Mouse (Mus musculus) adrenal gland, postnatal 36 days (tissue): ENCODE measurements around the gene 2310022A10Rik. TPM values are rescaled to one million over a fixed set of nuclear protein-coding genes. Genes with fewer than 3 reads are reported as not detected.
"Not testable (repeated sequence)": the region's sequence is repeated elsewhere in the genome, so short reads cannot be mapped to it uniquely, and the experiment has no call there.

Source experiments
- DNase-seq, 2 experiments: peaks; one replicate each; pipeline ENCODE4 v3.0.0; 2021; ENCODE audit warnings: mixed read lengths in 1 of 2
- total RNA-seq, 2 experiments: library from RNA; stranded (reverse); gene quantifications; 2 replicates each; pipeline ENCODE4 v1.2.3; 2021

2310022A10Rik gene
- total RNA-seq, 2 experiments from 2014 or later, result 15.0 to 15.8 TPM

DNA sequence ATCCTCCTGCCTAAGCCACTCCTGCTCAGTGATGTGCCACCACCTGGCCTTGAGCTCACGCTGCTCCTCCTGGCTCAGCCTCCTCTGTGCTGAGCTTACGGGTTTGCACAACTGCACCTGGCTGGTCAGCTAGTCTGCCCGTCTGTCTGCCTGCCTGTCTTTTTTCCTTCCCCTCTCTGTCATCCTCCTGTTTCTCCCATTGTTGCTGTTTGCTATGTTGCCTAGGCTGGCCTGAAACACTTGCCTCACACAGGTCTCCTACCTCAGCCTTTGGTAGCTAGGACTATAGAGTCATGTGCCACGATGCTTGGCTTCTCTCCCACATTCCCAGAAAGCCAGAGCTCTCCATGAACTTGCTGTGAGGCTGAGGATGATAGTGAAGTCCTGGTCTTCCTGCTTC is 59.9 kb downstream of the 2310022A10Rik start:
- peak; percentile 40 to 55 for DNase-seq

DNA sequence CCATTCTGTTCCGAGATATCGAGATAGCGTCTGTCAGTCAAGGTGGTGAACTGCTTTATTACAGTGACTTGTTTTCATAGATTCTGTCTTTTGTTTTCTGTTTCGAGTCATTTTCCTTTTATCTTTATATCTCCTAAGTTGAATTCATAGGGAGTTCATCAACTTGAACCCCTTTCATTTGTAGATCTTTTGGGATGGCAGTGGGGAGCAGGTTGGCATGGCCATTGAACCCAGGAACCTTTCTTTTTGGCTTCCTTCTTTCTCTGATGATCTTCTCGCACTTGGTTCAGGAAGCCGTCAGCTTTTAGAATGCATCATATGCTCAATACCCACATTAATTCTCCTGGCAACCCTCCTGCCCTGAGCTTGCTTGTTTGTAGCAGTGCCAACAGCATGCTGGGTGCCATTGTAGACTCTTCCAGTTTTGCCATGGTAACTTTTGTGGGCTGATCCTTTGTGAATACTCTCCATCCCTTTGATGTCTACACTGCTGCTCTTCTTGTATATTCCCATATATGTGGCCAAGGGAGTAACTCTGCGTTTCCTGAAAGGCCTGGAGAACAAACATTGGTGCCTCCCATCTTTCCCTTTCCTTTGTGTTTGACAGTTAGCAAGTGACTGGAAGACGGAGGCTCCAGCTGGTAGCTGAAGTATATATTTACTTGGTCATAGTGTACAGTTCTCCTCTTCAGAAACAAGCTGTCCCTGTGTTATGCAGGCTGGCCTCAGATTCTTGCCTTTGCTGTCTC is 60.9 kb downstream of the 2310022A10Rik start:
- DNase-seq, result no peak

DNA sequence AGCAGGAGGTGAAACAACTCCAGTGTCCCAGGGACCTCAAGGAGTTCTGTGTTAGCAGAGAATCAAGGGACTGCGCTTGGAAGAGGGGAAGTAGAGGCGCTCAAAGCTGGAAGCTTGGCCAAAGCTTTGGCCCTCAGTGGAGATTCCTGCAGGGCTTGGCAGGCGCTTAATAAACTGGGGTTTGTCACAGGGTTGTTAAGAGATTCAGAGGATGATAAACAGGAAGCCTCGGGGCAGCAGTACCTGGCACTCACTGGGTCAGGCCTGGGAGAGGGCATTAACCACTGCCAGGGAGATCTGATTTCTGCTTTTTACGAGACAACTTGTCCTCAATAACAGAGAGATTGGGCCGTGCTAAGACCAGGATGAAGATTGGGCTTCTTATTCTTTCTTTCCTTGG is 68.0 kb downstream of the 2310022A10Rik start:
- no peak for DNase-seq

DNA sequence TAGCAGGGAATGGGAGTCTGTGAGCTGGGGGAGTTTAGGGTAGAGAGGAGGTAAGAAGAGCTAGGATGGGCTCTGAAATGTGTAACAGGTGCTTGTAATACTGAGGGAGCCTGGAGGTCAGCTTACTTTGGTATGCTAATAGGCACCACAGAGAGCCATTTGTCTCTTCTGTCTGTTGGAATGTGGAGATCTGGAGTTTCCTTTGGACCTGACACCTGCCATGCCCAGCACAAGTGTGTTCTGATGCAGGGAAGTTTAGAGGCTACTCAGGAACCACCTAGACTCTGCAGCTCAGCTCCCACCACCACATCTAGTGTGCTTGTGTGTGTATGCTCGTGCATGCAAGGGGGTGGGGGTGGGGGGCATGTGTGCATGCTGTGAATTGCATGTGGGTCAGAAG is 69.2 kb downstream of the 2310022A10Rik start:
- DNase-seq, result no peak

DNA sequence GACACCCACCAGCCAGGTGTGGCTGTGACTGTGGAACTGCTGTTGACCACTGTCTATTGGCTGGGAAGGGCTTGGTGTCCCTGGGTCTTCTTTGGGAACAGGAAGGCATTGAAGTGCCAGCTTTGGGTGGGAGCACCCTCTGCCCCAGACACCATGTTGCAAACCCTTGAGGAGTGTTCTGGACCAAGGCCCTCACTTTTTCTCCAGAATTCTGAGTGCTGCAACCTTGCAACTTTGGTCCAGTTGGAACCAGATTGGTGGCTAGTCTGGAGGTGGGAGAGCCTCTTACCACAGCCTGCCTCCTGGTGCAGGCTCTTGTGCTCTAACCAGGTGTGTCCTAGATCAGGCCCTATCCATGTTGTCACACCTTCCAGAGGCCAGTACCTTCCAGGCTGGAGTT is 71.9 kb downstream of the 2310022A10Rik start:
- DNase-seq, result no peak

DNA sequence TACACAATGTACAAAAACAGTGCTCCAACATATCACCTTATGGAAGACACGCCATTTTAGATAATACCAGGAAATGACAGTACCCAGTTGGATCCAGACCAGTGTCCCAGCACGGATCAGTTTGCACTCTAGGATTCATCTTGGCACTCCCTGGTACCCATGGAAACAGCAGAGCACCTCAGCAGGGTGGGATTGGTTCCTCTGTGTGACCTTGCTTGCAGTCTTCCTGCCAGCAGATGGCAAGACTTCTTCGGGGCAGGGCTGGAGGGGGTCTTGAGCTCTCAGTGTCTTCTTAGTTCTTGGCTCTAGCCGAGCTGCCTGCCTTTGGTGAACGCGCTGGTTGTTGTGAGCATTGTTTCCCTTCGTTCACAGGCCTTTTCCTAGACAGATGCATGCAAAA is 74.7 kb downstream of the 2310022A10Rik start:
- DNase-seq, result no peak

DNA sequence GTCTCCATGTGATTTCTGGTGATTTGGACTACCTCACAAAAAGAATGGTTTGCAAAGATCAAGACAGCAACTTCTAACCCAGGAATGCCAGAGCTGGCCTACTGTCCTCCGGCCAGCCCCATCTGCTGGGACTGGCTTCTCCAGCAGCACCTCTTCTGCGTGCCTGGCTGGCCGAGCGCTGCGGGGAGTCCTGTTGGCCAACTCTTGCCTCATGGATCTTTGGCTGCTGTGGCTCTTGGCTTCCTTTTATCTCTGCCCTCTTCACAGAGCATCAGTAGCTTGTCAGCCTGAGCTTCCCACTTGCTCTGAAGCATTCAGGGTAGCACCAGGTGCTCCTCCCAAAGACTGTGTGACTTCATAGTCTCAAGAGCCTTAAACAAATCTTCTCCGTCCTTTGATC is 75.2 kb downstream of the 2310022A10Rik start:
- no peak for DNase-seq

DNA sequence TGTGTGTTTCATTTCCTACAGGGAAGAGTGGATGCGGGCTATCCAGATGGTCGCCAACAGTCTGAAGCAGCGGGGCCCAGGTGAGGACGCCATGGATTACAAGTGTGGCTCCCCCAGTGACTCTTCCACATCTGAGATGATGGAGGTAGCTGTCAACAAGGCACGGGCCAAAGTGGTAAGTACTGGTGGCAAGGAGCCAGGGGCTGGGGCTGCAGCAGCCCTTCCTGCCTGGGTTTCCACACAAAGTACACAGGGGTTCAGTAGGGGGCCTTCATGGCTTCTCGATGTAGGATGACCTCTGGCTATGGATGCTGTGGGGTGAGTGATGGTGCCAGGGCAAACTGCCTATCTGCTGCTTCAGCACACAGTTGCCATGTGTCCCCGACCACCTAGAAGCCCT is 75.8 kb downstream of the 2310022A10Rik start:
- not testable (repeated sequence) for DNase-seq

DNA sequence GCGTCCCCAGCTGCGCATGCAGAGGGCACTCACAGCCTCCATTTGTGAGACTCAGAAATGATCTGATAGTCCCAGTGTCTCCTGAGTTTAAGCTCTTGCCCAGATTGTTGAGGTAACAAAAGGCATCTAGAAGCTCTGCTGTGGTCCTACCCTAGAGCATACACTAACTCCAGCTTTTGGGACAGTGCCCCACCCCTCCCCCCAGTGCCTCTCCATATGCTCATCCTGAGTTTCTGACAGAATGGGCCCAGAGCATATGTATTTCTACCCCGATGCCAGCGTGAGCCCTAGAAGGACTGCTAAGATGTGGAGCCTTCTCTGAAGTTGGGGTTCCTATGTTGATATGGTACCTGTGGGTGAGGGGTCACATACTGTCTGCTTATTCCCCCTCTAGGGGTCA is 78.4 kb downstream of the 2310022A10Rik start:
- DNase-seq, result no peak

Other genes starting within 250 kb of the 2310022A10Rik start
- 10 to 100 TPM; 77.8 to 94.6 TPM for gene Ltbp4, start 215.5 kb upstream of the 2310022A10Rik start, total RNA-seq
- 10 to 100 TPM; 22.3 TPM for gene Shkbp1, start 197.2 kb upstream of the 2310022A10Rik start, total RNA-seq
- gene Gm20479, start 195.8 kb upstream of the 2310022A10Rik start, total RNA-seq, result 1 to 10 TPM in 1 of 2 experiments, not detected in 1; 6.1 TPM
- under 1 TPM; 0.59 to 0.83 TPM for gene Sptbn4, start 105.5 kb upstream of the 2310022A10Rik start, total RNA-seq
- gene Blvrb, start 105.3 kb upstream of the 2310022A10Rik start, total RNA-seq, result 10 to 100 TPM; 42.4 to 45.6 TPM
- gene Sertad3, start 79.5 kb upstream of the 2310022A10Rik start, total RNA-seq, result 10 to 100 TPM; 15.9 to 16.3 TPM
- gene Sertad1, start 66.3 kb upstream of the 2310022A10Rik start, total RNA-seq, result 10 to 100 TPM; 30.0 to 38.4 TPM
- gene Prx, start 53.9 kb upstream of the 2310022A10Rik start, total RNA-seq, result 1 to 10 TPM; 2.1 to 3.2 TPM
- under 1 TPM; 0.23 to 0.26 TPM for gene Hipk4, start 30.0 kb upstream of the 2310022A10Rik start, total RNA-seq
- gene Pld3, start within 50 bp of the 2310022A10Rik start, total RNA-seq, result 100 to 1,000 TPM; 106 to 146 TPM
- gene Akt2, start 38.3 kb downstream of the 2310022A10Rik start, total RNA-seq, result 100 to 1,000 TPM; 201 to 243 TPM
- under 1 TPM in 1 of 2 experiments, not detected in 1; 0.13 TPM for gene Ttc9b, start 100.7 kb downstream of the 2310022A10Rik start, total RNA-seq
- 10 to 100 TPM; 29.6 to 32.0 TPM for gene Map3k10, start 121.4 kb downstream of the 2310022A10Rik start, total RNA-seq
- 1 to 10 TPM; 1.2 to 2.3 TPM for gene Zfp607b, start 136.1 kb downstream of the 2310022A10Rik start, total RNA-seq
- 10 to 100 TPM; 13.2 to 14.5 TPM for gene Zfp60, start 178.2 kb downstream of the 2310022A10Rik start, total RNA-seq